Mouse (Mus musculus) MEL (cell line): ENCODE data around the gene Nav1. TPM values are rescaled to one million over a fixed set of nuclear protein-coding genes. Genes with fewer than 3 reads are reported as not detected.

ENCODE experiments used
- DNase-seq: peaks from one replicate; pipeline ENCODE4 v3.0.0; 2011; ENCODE audit warnings: low read depth, low spot score
- H3K27ac ChIP-seq: 2 replicates; pipeline ENCODE4 v1.5.1; 2012; ENCODE audit warnings: low read depth, mild to moderate bottlenecking, control low read depth, low read length, moderate library complexity; ENCODE audit not compliant: control insufficient read depth
- H3K27me3 ChIP-seq, 2 experiments: fragments of 150-350 bp in 1 of 2; sonication (generic) in 1 of 2; 2 replicates each; pipeline ENCODE4 v1.6.1; 2012; ENCODE audit warnings: low read length in 2 of 2, mild to moderate bottlenecking in 2 of 2, improper control_type of control experiment in 1 of 2, moderate library complexity in 1 of 2; ENCODE audit not compliant: insufficient read depth in 2 of 2, control insufficient read depth in 1 of 2
- H3K36me3 ChIP-seq, 2 experiments: 2 replicates each; pipeline ENCODE4 v1.6.1; 2012 to 2014; ENCODE audit warnings: low read length in 2 of 2, improper control_type of control experiment in 1 of 2, inconsistent platforms in 1 of 2, mild to moderate bottlenecking in 1 of 2; ENCODE audit not compliant: insufficient read depth in 2 of 2, control insufficient read depth in 1 of 2
- H3K4me1 ChIP-seq, 2 experiments: fragments of 150-350 bp in 1 of 2; sonication (generic) in 1 of 2; 2 replicates each; pipeline ENCODE4 v1.6.1; 2012; ENCODE audit warnings: low read length in 2 of 2, improper control_type of control experiment in 1 of 2, mild to moderate bottlenecking in 1 of 2; ENCODE audit not compliant: insufficient read depth in 2 of 2, control insufficient read depth in 1 of 2
- H3K4me3 ChIP-seq, 2 experiments: fragments of 150-350 bp in 1 of 2; sonication (generic) in 1 of 2; 2 replicates each; pipeline ENCODE4 v1.5.1; 2012; ENCODE audit warnings: low read depth in 2 of 2, low read length in 2 of 2, mild to moderate bottlenecking in 2 of 2, moderate library complexity in 2 of 2, control low read depth in 1 of 2, improper control_type of control experiment in 1 of 2; ENCODE audit not compliant: control insufficient read depth in 1 of 2, insufficient read depth in 1 of 2
- H3K79me2 ChIP-seq: 2 replicates; pipeline ENCODE4 v1.6.1; 2012; ENCODE audit warnings: mild to moderate bottlenecking, low read length, moderate library complexity; ENCODE audit not compliant: control insufficient read depth, poor library complexity, insufficient read depth
- H3K9ac ChIP-seq: 2 replicates; pipeline ENCODE4 v1.6.1; 2012; ENCODE audit warnings: low read depth, mild to moderate bottlenecking, control low read depth, low read length, moderate library complexity; ENCODE audit not compliant: control insufficient read depth, poor library complexity, severe bottlenecking
- H3K9me3 ChIP-seq: fragments of 150-350 bp; sonication (generic); replicated peaks from 2 replicates; pipeline ENCODE4 v1.6.1; 2012; ENCODE audit warnings: mild to moderate bottlenecking, low read length, improper control_type of control experiment, moderate library complexity; ENCODE audit not compliant: insufficient read depth
- CHD1 ChIP-seq: IDR thresholded peaks from 2 replicates; pipeline ENCODE4 v1.6.1; 2012; ENCODE audit warnings: low read depth, mild to moderate bottlenecking, inconsistent platforms, low read length, improper control_type of control experiment
- CHD2 ChIP-seq: IDR thresholded peaks from 2 replicates; pipeline ENCODE4 v1.6.1; 2011; ENCODE audit warnings: low read length, improper control_type of control experiment
- CTCF ChIP-seq, 3 experiments: IDR thresholded peaks in 2 of 3; conservative IDR thresholded peaks in 1 of 3; 2 replicates each; pipeline ENCODE4 v1.5.1; 2011 to 2012; ENCODE audit warnings: low read length in 3 of 3, low read depth in 2 of 3, mild to moderate bottlenecking in 2 of 3, improper control_type of control experiment in 1 of 3, inconsistent platforms in 1 of 3, mixed read lengths in 1 of 3, moderate library complexity in 1 of 3; ENCODE audit not compliant: control insufficient read depth in 1 of 3, insufficient read depth in 1 of 3, poor library complexity in 1 of 3, severe bottlenecking in 1 of 3
- E2F4 ChIP-seq: IDR thresholded peaks from 2 replicates; pipeline ENCODE4 v1.6.1; 2011; ENCODE audit warnings: low read depth, low read length, improper control_type of control experiment, borderline replicate concordance
- ELF1 ChIP-seq: IDR thresholded peaks from 2 replicates; pipeline ENCODE4 v1.6.1; 2014; ENCODE audit warnings: low read depth, mild to moderate bottlenecking, inconsistent platforms, low read length, improper control_type of control experiment, moderate library complexity
- EP300 ChIP-seq, 2 experiments: IDR thresholded peaks; 2 replicates each; pipeline ENCODE4 v1.6.1; 2011; ENCODE audit warnings: improper control_type of control experiment in 2 of 2, low read length in 2 of 2, low read depth in 1 of 2, mild to moderate bottlenecking in 1 of 2
- ETS1 ChIP-seq: IDR thresholded peaks from 2 replicates; pipeline ENCODE4 v1.6.1; 2012; ENCODE audit warnings: low read depth, mild to moderate bottlenecking, inconsistent platforms, low read length, improper control_type of control experiment, moderate library complexity
- GABPA ChIP-seq: IDR thresholded peaks from 2 replicates; pipeline ENCODE4 v1.6.1; 2012; ENCODE audit warnings: low read depth, mild to moderate bottlenecking, inconsistent platforms, low read length, improper control_type of control experiment, moderate library complexity
- MAFK ChIP-seq: IDR thresholded peaks from 2 replicates; pipeline ENCODE4 v1.6.1; 2011; ENCODE audit warnings: low read depth, mild to moderate bottlenecking, low read length, improper control_type of control experiment, borderline replicate concordance
- MAX ChIP-seq: IDR thresholded peaks from 2 replicates; pipeline ENCODE4 v1.6.1; 2011; ENCODE audit warnings: low read length, improper control_type of control experiment
- MAZ ChIP-seq: IDR thresholded peaks from 2 replicates; pipeline ENCODE4 v1.6.1; 2012; ENCODE audit warnings: low read depth, mild to moderate bottlenecking, inconsistent platforms, low read length, improper control_type of control experiment
- MYB ChIP-seq: IDR thresholded peaks from 2 replicates; pipeline ENCODE4 v1.6.1; 2011; ENCODE audit warnings: mild to moderate bottlenecking, low read depth, low read length, improper control_type of control experiment
- MYC ChIP-seq: IDR thresholded peaks from 2 replicates; pipeline ENCODE4 v1.6.1; 2011; ENCODE audit warnings: low read depth, mild to moderate bottlenecking, low read length, improper control_type of control experiment, moderate library complexity
- NELFE ChIP-seq: IDR thresholded peaks from 2 replicates; pipeline ENCODE4 v1.6.1; 2011; ENCODE audit warnings: low read depth, low read length, improper control_type of control experiment
- POLR2A ChIP-seq, 2 experiments: IDR thresholded peaks; 2 replicates each; pipeline ENCODE4 v1.6.1; 2011 to 2012; ENCODE audit warnings: low read length in 2 of 2, mild to moderate bottlenecking in 2 of 2, control low read depth in 1 of 2, improper control_type of control experiment in 1 of 2, low read depth in 1 of 2, moderate library complexity in 1 of 2; ENCODE audit not compliant: control insufficient read depth in 1 of 2, insufficient read depth in 1 of 2, poor library complexity in 1 of 2
- POLR2AphosphoS5 ChIP-seq: IDR thresholded peaks from 2 replicates; pipeline ENCODE4 v1.6.1; 2012; ENCODE audit warnings: low read depth, borderline replicate concordance, mild to moderate bottlenecking, inconsistent platforms, low read length, moderate library complexity, mixed read lengths
- RAD21 ChIP-seq: IDR thresholded peaks from 2 replicates; pipeline ENCODE4 v1.6.1; 2011; ENCODE audit warnings: mild to moderate bottlenecking, low read depth, low read length, improper control_type of control experiment
- SMC3 ChIP-seq: IDR thresholded peaks from 2 replicates; pipeline ENCODE4 v1.6.1; 2011; ENCODE audit warnings: low read depth, low read length, improper control_type of control experiment
- TAL1 ChIP-seq: IDR thresholded peaks from 2 replicates; pipeline ENCODE4 v1.6.1; 2012; ENCODE audit warnings: mild to moderate bottlenecking, inconsistent platforms, low read length, moderate library complexity, mixed read lengths
- TBP ChIP-seq: IDR thresholded peaks from 2 replicates; pipeline ENCODE4 v1.8.0; 2011; ENCODE audit warnings: low read depth, low read length, improper control_type of control experiment
- USF2 ChIP-seq, 2 experiments: IDR thresholded peaks; 2 replicates each; pipeline ENCODE4 v1.6.1; 2011 to 2012; ENCODE audit warnings: improper control_type of control experiment in 2 of 2, low read length in 2 of 2, borderline replicate concordance in 1 of 2, inconsistent platforms in 1 of 2, low read depth in 1 of 2, mild to moderate bottlenecking in 1 of 2; ENCODE audit not compliant: insufficient read depth in 1 of 2
- ZC3H11A ChIP-seq: IDR thresholded peaks from 2 replicates; pipeline ENCODE4 v1.6.1; 2012; ENCODE audit warnings: low read depth, mild to moderate bottlenecking, inconsistent platforms, low read length, improper control_type of control experiment
- ZKSCAN1 ChIP-seq: IDR thresholded peaks from 2 replicates; pipeline ENCODE4 v1.6.1; 2012; ENCODE audit warnings: low read depth, mild to moderate bottlenecking, inconsistent platforms, low read length, improper control_type of control experiment, moderate library complexity
- ZMIZ1 ChIP-seq: IDR thresholded peaks from 2 replicates; pipeline ENCODE4 v1.6.1; 2012; ENCODE audit warnings: low read depth, mild to moderate bottlenecking, inconsistent platforms, low read length, improper control_type of control experiment, moderate library complexity
- ZNF384 ChIP-seq: IDR thresholded peaks from 2 replicates; pipeline ENCODE4 v1.6.1; 2012; ENCODE audit warnings: low read depth, mild to moderate bottlenecking, inconsistent platforms, low read length, improper control_type of control experiment
- polyA plus RNA-seq, 2 experiments: library from polyadenylated mRNA; stranded (reverse) in 1 of 2; unstranded in 1 of 2; fragments of >175 nt in 1 of 2; fragments of >200 nt in 1 of 2; gene quantifications; 2 replicates each; pipeline versions ENCODE4 v1.2.1 to v1.2.4; 2012; ENCODE audit warnings: low replicate concordance in 2 of 2, low read depth in 1 of 2; ENCODE audit not compliant: insufficient read length in 2 of 2, insufficient read depth in 1 of 2, missing spikeins in 1 of 2
- total RNA-seq: library from RNA; depleted of rRNA; stranded (reverse); fragments of 300-350 nt; gene quantifications from 2 replicates; pipeline ENCODE4 v1.2.3, GENCODE M21; 2012

The Nav1 gene
- total and polyA plus RNA-seq, 3 experiments: 0.89 to 9.6 TPM; not detected in 1

GRCm38 (mm10) chr1:135508349-135508634 lies 98.8 kb downstream of the Nav1 start:
- no peak overlapping the region for H3K9ac ChIP-seq
- H3K9me3 ChIP-seq: no peaks in the 10 kb centered on the region
- H3K36me3 ChIP-seq: no peaks in the 10 kb centered on the region
- no peaks in the 10 kb centered on the region for H3K79me2 ChIP-seq
- no peaks in the 10 kb centered on the region for H3K27me3 ChIP-seq
- no peak overlapping the region for H3K27ac ChIP-seq
- DNase-seq: no peak
- H3K4me1 ChIP-seq: no peaks in the 10 kb centered on the region
- TF ChIP-seq ZMIZ1 (no peak), ZNF384 (no peak), ZC3H11A (no peak), ETS1 (no peak), CHD1 (no peak), ZKSCAN1 (no peak), CHD2 (no peak), GABPA (no peak), MYC (no peak), CTCF (IDR thresholded peaks at IDR 0.05 in 2 of 3, conservative IDR thresholded peaks at IDR 0.05 in 1 of 3; ENCODE audit: control insufficient read depth in 1 of 3, insufficient read depth in 1 of 3, low read depth in 2 of 3, low read length in 3 of 3, poor library complexity in 1 of 3, severe bottlenecking in 1 of 3) (no peak), USF2 (IDR thresholded peaks at IDR 0.05; ENCODE audit: borderline replicate concordance in 1 of 2, insufficient read depth in 1 of 2, low read depth in 1 of 2, low read length in 2 of 2) (no peak)
- H3K4me3 ChIP-seq: no peak overlapping the region

- Histone ChIP-seq H3K27me3 (no peaks in the 10 kb centered on the region), H3K9me3 (no peaks in the 10 kb centered on the region), H3K9ac (no peak overlapping the region), H3K4me1 (no peaks in the 10 kb centered on the region), H3K4me3 (no peak overlapping the region), H3K79me2 (no peaks in the 10 kb centered on the region), H3K27ac (no peak overlapping the region), H3K36me3 (no peaks in the 10 kb centered on the region)
- DNase-seq: no peak
- no peak for TF ChIP-seq ELF1
- no peak for TF ChIP-seq RAD21
- TF ChIP-seq MAZ: no peak
- TF ChIP-seq NELFE: no peak
Measured at GRCm38 (mm10) chr1:135507572-135508348, 99.3 kb downstream of the Nav1 start.

- no peak for TF ChIP-seq RAD21
- no peak for TF ChIP-seq MYB
- TF ChIP-seq POLR2A (IDR thresholded peaks at IDR 0.05; ENCODE audit: control insufficient read depth in 1 of 2, insufficient read depth in 1 of 2, low read depth in 1 of 2, low read length in 2 of 2, poor library complexity in 1 of 2): no peak
- TF ChIP-seq ZC3H11A: no peak
- no peak for TF ChIP-seq CHD2
- TF ChIP-seq MAX: no peak
- no peak for TF ChIP-seq CTCF (IDR thresholded peaks at IDR 0.05 in 2 of 3, conservative IDR thresholded peaks at IDR 0.05 in 1 of 3; ENCODE audit: control insufficient read depth in 1 of 3, insufficient read depth in 1 of 3, low read depth in 2 of 3, low read length in 3 of 3, poor library complexity in 1 of 3, severe bottlenecking in 1 of 3)
- TF ChIP-seq TBP: no peak
- TF ChIP-seq USF2 (IDR thresholded peaks at IDR 0.05; ENCODE audit: borderline replicate concordance in 1 of 2, insufficient read depth in 1 of 2, low read depth in 1 of 2, low read length in 2 of 2): no peak
- no peak for TF ChIP-seq SMC3
- TF ChIP-seq TAL1: no peak
- no peak for TF ChIP-seq EP300 (IDR thresholded peaks at IDR 0.05; ENCODE audit: low read depth in 1 of 2, low read length in 2 of 2)
- TF ChIP-seq ZMIZ1: no peak
- TF ChIP-seq ZNF384: no peak
- no peak for TF ChIP-seq CHD1
- TF ChIP-seq POLR2AphosphoS5: no peak
- TF ChIP-seq ZKSCAN1: no peak
- no peak for TF ChIP-seq MAFK
- no peak for TF ChIP-seq E2F4
- H3K4me3 ChIP-seq: no peak overlapping the region
- H3K9ac ChIP-seq: no peak overlapping the region
- H3K4me1 ChIP-seq: no peaks in the 10 kb centered on the region
- H3K36me3 ChIP-seq: no peaks in the 10 kb centered on the region; a peak in 1 of 4 replicates
- no peaks in the 10 kb centered on the region for H3K79me2 ChIP-seq
- H3K27ac ChIP-seq: no peak overlapping the region
- H3K27me3 ChIP-seq: no peaks in the 10 kb centered on the region
- H3K9me3 ChIP-seq: no peaks in the 10 kb centered on the region
- no peak for DNase-seq
Measured at GRCm38 (mm10) chr1:135505499-135505898, 101.6 kb downstream of the Nav1 start.
